Mouse (Mus musculus): ENCODE results near the gene Ptcd2. TPM values are rescaled to one million over a fixed set of nuclear protein-coding genes. Genes with fewer than 3 reads are reported as not detected.

Ptcd2 gene
- polyA plus RNA-seq, 1 experiment: 27.2 TPM

DNA sequence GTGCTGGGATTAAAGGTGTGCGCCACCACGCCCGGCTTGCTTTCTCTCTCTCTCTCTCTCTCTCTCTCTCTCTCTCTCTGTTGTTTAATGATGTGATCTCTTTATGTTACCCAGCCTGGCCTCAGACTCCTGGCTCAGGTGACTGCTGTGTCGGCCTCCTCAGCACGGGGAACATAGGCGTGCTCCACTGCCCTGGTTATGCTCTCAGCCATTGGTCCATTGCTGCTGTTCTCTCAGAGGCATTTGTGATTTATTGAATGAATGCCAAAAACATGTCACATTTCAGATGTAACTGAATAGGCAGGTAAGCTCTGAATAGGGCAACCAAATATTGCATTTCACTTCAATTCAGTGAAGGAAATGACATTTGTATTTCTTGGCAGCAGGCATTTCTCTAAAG, 41.4 kb upstream of the Ptcd2 start:
- no peaks in the 10 kb centered on the region for H3K27me3 ChIP-seq (ENCODE audit: control insufficient read depth, insufficient read depth, insufficient read length)
- H3K79me3 ChIP-seq (ENCODE audit: low read depth): peaks cover 6% of the 10 kb centered on the region
- TF ChIP-seq CTCF (IDR thresholded peaks at IDR 0.05; ENCODE audit: control insufficient read depth, insufficient read depth, insufficient read length) (no peak), USF1 (IDR thresholded peaks at IDR 0.05; ENCODE audit: low read depth) (no peak), CEBPB (IDR thresholded peaks at IDR 0.05; ENCODE audit: low read depth) (no peak), MAX (IDR thresholded peaks at IDR 0.05) (no peak)
- no peak overlapping the region for H3K4me3 ChIP-seq (ENCODE audit: insufficient read depth, poor library complexity, severe bottlenecking)
- H3K79me2 ChIP-seq (ENCODE audit: control insufficient read depth, insufficient read depth): peaks cover 32% of the 10 kb centered on the region
- no peaks in the 10 kb centered on the region for H3K36me3 ChIP-seq (ENCODE audit: control insufficient read depth, insufficient read depth)
- no peak overlapping the region for H3ac ChIP-seq (ENCODE audit: control insufficient read depth, insufficient read length, low read depth)

DNA sequence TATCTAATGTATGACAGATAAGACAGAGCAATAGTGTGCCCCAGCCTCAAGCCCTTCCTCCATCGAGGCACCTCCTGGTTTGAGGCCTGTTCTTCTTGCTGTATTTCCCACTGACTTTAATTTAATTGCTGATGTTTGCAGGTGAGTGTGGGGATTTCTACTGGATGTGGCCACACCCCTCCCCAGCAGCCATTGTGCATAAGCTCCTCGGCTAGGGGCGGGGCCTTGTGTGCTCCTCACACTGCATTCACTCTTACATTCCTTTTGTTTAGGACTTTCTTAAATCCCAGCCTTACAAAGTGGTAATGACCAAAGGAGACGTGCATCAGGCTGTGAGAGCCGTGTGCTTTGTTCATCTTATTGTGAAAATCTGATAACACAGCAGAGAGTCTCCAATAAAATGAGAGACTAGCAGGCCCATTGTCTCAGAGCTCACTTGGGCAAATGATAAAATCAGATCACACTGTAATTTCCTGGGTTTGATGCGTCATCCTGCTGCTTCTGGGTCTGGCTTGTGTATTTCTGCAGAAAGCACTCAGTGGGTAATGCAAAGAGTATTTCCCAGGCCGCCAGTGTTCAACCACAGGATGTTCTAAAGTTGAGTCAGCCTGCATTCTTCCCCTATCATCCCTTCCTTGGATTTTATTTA, 40.2 kb upstream of the Ptcd2 start:
- TF ChIP-seq FOSL1 (IDR thresholded peaks at IDR 0.05; ENCODE audit: insufficient read depth, low read length, poor library complexity, severe bottlenecking) (peak; percentile 90), MAX (IDR thresholded peaks at IDR 0.05) (no peak), CTCF (IDR thresholded peaks at IDR 0.05; ENCODE audit: control insufficient read depth, insufficient read depth, insufficient read length) (no peak), USF1 (IDR thresholded peaks at IDR 0.05; ENCODE audit: low read depth) (no peak), CEBPB (IDR thresholded peaks at IDR 0.05; ENCODE audit: low read depth) (peak; percentile 7), MYOG (IDR thresholded peaks at IDR 0.05; ENCODE audit: control insufficient read depth, extremely low read depth, insufficient read length) (no peak), MYOD1 (IDR thresholded peaks at IDR 0.05; ENCODE audit: control insufficient read depth, insufficient read length, low read depth) (no peak)
- Histone ChIP-seq H3K79me2 (ENCODE audit: control insufficient read depth, insufficient read depth) (peaks cover 32% of the 10 kb centered on the region), H3K79me3 (ENCODE audit: low read depth) (peaks cover 6% of the 10 kb centered on the region), H3K27me3 (ENCODE audit: control insufficient read depth, insufficient read depth, insufficient read length) (no peaks in the 10 kb centered on the region), H3K36me3 (ENCODE audit: control insufficient read depth, insufficient read depth) (no peaks in the 10 kb centered on the region), H3ac (ENCODE audit: control insufficient read depth, insufficient read length, low read depth) (peak overlapping the region; percentile 13), H3K4me3 (ENCODE audit: insufficient read depth, poor library complexity, severe bottlenecking) (no peak overlapping the region)

DNA sequence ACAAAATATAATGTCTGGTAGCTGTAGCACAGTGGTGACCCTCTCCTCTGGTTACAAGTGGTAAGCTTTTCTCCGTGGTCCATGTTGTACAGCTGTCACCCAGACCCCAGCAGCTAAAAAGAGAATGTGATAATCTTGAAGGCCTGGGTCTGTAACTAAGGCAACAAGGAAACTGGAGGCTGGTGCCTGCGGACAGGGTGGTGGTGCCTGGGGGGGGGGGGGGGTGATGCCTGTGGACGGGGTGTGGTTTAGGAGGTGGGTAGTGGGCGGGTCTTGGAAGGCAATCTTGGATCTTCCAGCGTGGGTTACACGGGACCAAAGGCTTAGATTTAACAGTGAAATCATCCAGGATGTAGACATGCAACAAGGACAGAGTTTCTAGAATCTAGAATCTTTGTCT, 37.9 kb upstream of the Ptcd2 start:
- no peak overlapping the region for H3K4me3 ChIP-seq (ENCODE audit: insufficient read depth, poor library complexity, severe bottlenecking)
- H3K79me2 ChIP-seq (ENCODE audit: control insufficient read depth, insufficient read depth): peaks cover 30% of the 10 kb centered on the region
- TF ChIP-seq FOSL1 (IDR thresholded peaks at IDR 0.05; ENCODE audit: insufficient read depth, low read length, poor library complexity, severe bottlenecking) (no peak), CTCF (IDR thresholded peaks at IDR 0.05; ENCODE audit: control insufficient read depth, insufficient read depth, insufficient read length) (no peak), USF1 (IDR thresholded peaks at IDR 0.05; ENCODE audit: low read depth) (no peak), MYOG (IDR thresholded peaks at IDR 0.05; ENCODE audit: control insufficient read depth, extremely low read depth, insufficient read length) (no peak)
- H3K27me3 ChIP-seq (ENCODE audit: control insufficient read depth, insufficient read depth, insufficient read length): no peaks in the 10 kb centered on the region
- H3K36me3 ChIP-seq (ENCODE audit: control insufficient read depth, insufficient read depth): no peaks in the 10 kb centered on the region
- no peak overlapping the region for H3ac ChIP-seq (ENCODE audit: control insufficient read depth, insufficient read length, low read depth)
- H3K79me3 ChIP-seq (ENCODE audit: low read depth): peaks cover 8% of the 10 kb centered on the region

DNA sequence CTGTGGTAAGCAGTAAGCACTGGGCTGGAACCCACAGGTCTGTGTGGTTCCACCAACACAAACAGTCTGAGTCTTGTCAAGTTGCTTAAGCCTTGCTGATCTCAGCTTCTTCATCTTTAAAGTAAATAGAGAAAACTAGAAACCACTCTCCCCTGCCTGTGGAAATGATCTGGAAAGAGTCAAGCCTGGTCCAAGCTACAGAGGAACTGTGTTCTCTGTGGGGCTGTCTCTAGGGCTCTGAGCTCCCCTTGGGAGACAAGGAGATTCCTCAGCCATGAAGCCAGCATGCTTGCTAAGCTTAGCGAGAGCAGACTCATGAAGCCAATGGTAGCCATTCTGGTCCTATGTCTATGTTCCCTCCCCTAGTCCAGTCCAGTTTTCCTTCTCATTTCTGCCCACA, 33.7 kb upstream of the Ptcd2 start:
- H3ac ChIP-seq (ENCODE audit: control insufficient read depth, insufficient read length, low read depth): no peak overlapping the region
- H3K27me3 ChIP-seq (ENCODE audit: control insufficient read depth, insufficient read depth, insufficient read length): no peaks in the 10 kb centered on the region
- H3K36me3 ChIP-seq (ENCODE audit: control insufficient read depth, insufficient read depth): peaks cover 4% of the 10 kb centered on the region
- H3K79me2 ChIP-seq (ENCODE audit: control insufficient read depth, insufficient read depth): peaks cover 13% of the 10 kb centered on the region
- TF ChIP-seq CEBPB (IDR thresholded peaks at IDR 0.05; ENCODE audit: low read depth): no peak
- no peak for TF ChIP-seq CTCF (IDR thresholded peaks at IDR 0.05; ENCODE audit: control insufficient read depth, insufficient read depth, insufficient read length)
- no peak for TF ChIP-seq USF1 (IDR thresholded peaks at IDR 0.05; ENCODE audit: low read depth)
- no peak for TF ChIP-seq MAX (IDR thresholded peaks at IDR 0.05)
- TF ChIP-seq MYOD1 (IDR thresholded peaks at IDR 0.05; ENCODE audit: control insufficient read depth, insufficient read length, low read depth): no peak
- no peak for TF ChIP-seq MYOG (IDR thresholded peaks at IDR 0.05; ENCODE audit: control insufficient read depth, extremely low read depth, insufficient read length)
- TF ChIP-seq FOSL1 (IDR thresholded peaks at IDR 0.05; ENCODE audit: insufficient read depth, low read length, poor library complexity, severe bottlenecking): no peak
- H3K79me3 ChIP-seq (ENCODE audit: low read depth): peaks cover 3% of the 10 kb centered on the region
- H3K4me3 ChIP-seq (ENCODE audit: insufficient read depth, poor library complexity, severe bottlenecking): no peak overlapping the region

GRCm38 (mm10) chr13:99377055-99377454, 32.5 kb upstream of the Ptcd2 start:
- Histone ChIP-seq H3K79me2 (ENCODE audit: control insufficient read depth, insufficient read depth) (peaks cover 13% of the 10 kb centered on the region), H3ac (ENCODE audit: control insufficient read depth, insufficient read length, low read depth) (no peak overlapping the region), H3K27me3 (ENCODE audit: control insufficient read depth, insufficient read depth, insufficient read length) (no peaks in the 10 kb centered on the region), H3K36me3 (ENCODE audit: control insufficient read depth, insufficient read depth) (peaks cover 4% of the 10 kb centered on the region), H3K4me3 (ENCODE audit: insufficient read depth, poor library complexity, severe bottlenecking) (no peak overlapping the region), H3K79me3 (ENCODE audit: low read depth) (peaks cover 3% of the 10 kb centered on the region)
- TF ChIP-seq FOSL1 (IDR thresholded peaks at IDR 0.05; ENCODE audit: insufficient read depth, low read length, poor library complexity, severe bottlenecking): no peak
- TF ChIP-seq CEBPB (IDR thresholded peaks at IDR 0.05; ENCODE audit: low read depth): no peak
- no peak for TF ChIP-seq MAX (IDR thresholded peaks at IDR 0.05)
- no peak for TF ChIP-seq USF1 (IDR thresholded peaks at IDR 0.05; ENCODE audit: low read depth)
- TF ChIP-seq MYOD1 (IDR thresholded peaks at IDR 0.05; ENCODE audit: control insufficient read depth, insufficient read length, low read depth): no peak
- TF ChIP-seq MYOG (IDR thresholded peaks at IDR 0.05; ENCODE audit: control insufficient read depth, extremely low read depth, insufficient read length): no peak
- no peak for TF ChIP-seq CTCF (IDR thresholded peaks at IDR 0.05; ENCODE audit: control insufficient read depth, insufficient read depth, insufficient read length)

GRCm38 (mm10) chr13:99375550-99375949, 31.0 kb upstream of the Ptcd2 start:
- no peak overlapping the region for H3ac ChIP-seq (ENCODE audit: control insufficient read depth, insufficient read length, low read depth)
- H3K27me3 ChIP-seq (ENCODE audit: control insufficient read depth, insufficient read depth, insufficient read length): no peaks in the 10 kb centered on the region
- no peak overlapping the region for H3K4me3 ChIP-seq (ENCODE audit: insufficient read depth, poor library complexity, severe bottlenecking)
- peaks cover 6% of the 10 kb centered on the region for H3K79me2 ChIP-seq (ENCODE audit: control insufficient read depth, insufficient read depth)
- H3K36me3 ChIP-seq (ENCODE audit: control insufficient read depth, insufficient read depth): peaks cover 4% of the 10 kb centered on the region
- TF ChIP-seq MAX (IDR thresholded peaks at IDR 0.05) (no peak), CTCF (IDR thresholded peaks at IDR 0.05; ENCODE audit: control insufficient read depth, insufficient read depth, insufficient read length) (peak; percentile 49)
- H3K79me3 ChIP-seq (ENCODE audit: low read depth): peaks cover 1% of the 10 kb centered on the region
